Mouse (Mus musculus) adrenal gland, postnatal 4 days (tissue): ENCODE measurements around the gene Fbxo30. TPM values are rescaled to one million over a fixed set of nuclear protein-coding genes. Genes with fewer than 3 reads are reported as not detected.

Experiments
- DNase-seq, 2 experiments: peaks; one replicate each; pipeline ENCODE4 v3.0.0; 2021 to 2022; ENCODE audit warnings: low spot score in 2 of 2, mixed read lengths in 2 of 2
- total RNA-seq, 2 experiments: library from RNA; stranded (reverse); gene quantifications; 2 replicates each; pipeline ENCODE4 v1.2.3; 2021

Fbxo30 gene
- total RNA-seq, 2 experiments from 2014 or later, result 27.8 to 31.9 TPM

DNA sequence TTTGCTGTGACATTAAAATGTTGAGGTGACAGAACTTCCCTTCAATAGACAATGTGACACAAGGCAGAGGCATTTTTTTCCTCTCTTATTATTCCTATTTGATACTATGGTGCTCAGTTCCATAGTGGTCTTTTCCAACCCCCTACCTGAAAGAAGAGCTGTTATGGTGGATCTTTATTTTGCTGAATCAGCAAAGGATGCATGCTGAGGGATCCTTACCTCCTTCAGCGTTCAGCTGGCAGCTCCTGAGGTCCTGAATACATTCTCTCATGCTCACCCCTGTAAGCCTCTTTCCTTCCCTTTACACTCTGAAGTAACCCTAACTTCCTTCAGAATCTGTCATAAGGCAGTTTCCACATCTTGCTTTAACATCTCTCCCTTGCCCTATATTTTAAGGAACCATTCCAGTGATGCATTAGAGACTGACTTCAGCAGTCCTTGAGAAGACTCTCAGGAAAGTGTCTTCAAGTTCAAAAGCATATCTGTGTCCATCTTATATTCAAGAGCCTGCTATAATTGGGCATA, 38.4 kb downstream of the Fbxo30 start:
- no peak for DNase-seq

DNA sequence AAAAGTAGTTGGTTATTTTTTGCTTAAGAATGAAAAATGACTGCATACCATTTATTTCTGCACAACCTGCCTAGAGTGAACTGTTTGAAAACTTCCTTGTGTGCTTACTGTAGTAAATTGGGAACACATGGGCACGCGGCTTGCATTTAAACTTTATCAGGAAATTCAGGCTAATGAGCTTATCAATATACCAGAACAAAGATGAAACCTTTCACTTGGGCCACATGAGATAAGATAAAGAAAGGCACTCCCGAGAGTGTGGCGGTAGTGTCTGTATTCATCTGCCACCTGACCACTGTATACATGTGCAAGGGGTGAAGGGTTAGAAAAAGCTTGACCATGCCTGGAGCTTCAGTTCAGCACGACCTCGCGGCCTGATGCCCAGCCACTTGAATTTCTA, 41.2 kb downstream of the Fbxo30 start:
- no peak for DNase-seq

DNA sequence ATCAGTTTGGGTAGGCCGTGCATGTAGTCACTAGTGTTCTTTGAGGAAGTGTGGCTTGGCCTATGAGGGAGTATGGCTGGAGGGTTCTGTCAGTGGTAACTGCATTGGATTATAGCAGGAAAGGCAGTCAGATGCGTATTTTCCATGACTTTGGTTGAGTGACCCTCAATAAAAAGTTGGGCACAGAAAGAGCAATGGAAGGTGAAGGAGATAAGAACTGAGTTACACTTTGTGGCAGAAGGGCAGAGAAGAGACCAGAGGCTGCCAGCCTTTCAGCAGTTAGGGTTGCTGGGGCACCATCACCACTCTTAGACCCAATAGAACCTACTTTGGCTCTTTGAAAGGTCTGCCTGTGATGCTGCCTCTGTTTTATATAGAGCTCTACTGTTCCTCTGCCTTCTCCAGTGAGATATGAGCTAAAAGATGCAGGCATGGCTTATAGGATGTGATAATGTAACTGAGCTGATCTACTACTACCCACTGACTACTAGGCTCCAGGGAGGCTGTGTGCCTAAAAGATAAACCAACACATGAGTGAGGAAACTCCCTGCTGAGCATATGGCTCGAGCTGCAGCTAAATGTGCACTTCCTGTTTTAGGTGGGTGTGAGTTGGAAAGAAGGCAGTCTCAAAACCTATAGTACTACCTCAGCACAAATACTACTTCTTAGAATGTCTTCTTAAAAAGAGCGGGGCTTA, 42.2 kb downstream of the Fbxo30 start:
- DNase-seq, result no peak

DNA sequence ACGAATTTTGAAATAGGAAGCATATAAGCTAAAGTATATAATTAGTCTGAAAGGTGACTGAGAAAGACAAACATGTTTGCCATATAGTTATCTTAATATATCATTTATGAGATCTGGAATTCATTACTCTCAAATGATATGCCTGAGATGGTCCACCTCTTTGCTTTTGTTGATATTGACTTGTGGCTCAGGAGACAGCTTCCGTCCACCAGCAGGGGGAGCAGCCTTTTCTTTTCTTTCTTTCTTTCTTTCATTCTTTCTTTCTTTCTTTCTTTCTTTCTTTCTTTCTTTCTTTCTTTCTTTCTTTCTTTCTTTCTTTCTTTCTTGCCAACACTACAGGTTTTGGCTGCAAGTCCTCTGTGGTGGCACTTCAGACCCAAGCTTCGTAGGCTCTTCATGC, 45.4 kb downstream of the Fbxo30 start:
- DNase-seq, result no peak

DNA sequence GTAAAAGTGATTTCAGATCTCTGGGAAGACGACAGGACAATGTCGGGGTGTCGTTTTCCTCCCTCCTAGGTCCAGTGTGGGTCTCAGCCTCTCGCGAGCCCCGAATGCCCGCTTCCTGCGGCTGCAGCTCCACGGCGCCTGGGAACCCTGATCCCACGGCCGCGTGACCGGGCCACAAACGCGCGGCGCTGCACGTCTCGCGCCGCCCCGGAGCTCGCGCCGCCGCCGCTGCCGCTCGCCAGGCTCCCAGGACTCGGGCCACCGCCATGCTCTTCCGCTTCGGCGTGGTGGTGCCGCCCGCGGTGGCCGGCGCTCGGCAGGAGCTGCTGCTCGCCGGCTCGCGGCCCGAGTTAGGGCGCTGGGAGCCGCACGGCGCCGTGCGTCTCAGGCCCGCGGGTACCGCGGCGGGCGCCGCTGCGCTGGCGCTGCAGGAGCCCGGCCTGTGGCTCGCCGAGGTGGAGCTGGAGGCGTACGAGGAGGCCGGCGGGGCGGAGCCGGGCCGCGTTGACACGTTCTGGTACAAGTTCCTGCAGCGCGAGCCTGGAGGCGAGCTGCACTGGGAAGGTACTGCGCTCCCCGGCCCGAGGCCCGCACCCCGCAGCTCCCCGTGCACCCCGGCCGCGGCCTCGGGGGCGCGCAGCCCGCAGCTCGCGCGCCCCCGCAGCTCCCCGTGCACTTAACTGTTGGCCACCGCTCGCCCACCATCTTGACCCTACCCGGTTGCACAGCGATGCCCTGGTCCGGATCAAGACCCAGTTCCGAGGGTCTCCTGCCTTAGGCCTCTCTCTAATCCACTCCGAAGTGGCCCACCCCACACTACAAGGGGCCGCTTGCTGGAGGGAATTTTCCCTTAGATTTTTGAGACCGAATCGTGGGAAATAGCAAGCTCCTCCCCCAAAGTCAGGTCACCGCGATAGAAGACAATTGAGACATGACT, 62.3 kb downstream of the Fbxo30 start, which contains the start of gene Epm2a:
Gene Epm2a, plus strand, starts transcription at position 200 of the 937 bp plus-strand sequence.
- DNase-seq, result peak; percentile 61 to 69

DNA sequence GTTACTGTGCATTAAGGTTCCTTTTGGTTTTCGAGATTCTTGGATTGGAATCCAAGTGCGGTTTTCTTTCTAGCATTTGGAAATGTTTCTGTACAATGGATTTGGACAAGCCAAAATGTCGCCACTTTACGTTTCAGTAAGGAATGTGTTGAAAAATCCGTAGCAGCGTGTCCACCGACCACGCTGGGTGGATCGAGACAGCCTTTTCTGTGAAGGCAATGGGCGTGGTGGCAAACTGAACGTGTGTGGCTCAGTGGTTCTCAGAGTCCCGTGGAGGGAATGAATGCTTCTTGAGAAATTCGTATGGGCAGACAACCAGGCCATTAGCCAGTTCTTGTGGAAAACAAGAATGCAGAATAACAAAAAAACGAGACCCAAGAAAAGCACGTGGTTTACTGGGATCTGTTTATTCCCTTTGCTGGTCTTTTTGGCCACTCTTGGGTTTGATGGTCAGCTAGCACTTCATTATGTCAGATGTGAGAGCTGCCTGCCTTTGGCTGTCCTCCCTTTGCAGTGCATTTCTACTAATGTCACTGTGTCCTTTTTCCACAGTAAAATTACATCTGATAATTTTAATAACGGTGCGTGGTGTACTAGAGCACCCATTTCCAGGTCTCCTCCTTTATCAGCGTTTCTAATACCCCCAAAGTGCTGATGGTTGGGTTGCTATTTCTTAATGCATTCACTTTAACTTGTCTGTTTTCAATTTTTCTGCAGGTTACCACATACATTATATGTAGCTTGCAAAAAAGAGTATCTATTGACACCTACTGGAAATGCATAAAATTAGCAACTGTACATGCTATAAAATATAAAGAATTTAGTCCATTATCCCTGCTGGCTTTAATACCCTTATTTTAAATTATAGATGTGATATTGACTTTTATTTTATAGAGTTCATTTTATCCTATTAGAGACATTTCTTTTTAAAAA, 63.7 kb downstream of the Fbxo30 start:
- no peak for DNase-seq

Other genes starting within 250 kb of the Fbxo30 start
- gene Grm1, start 199.0 kb upstream of the Fbxo30 start, total RNA-seq, result under 1 TPM in 1 of 2 experiments, not detected in 1; 0.42 TPM
- 10 to 100 TPM; 27.6 to 28.3 TPM for gene Shprh, start 131.9 kb upstream of the Fbxo30 start, total RNA-seq
- gene Epm2a, start 62.1 kb downstream of the Fbxo30 start, total RNA-seq, result 10 to 100 TPM; 14.5 to 16.6 TPM